Mouse (Mus musculus) heart, postnatal 4 days (tissue): ENCODE results near the gene Fdx1l. TPM values are rescaled to one million over a fixed set of nuclear protein-coding genes. Genes with fewer than 3 reads are reported as not detected.
"Not testable (repeated sequence)": the region's sequence is repeated elsewhere in the genome, so short reads cannot be mapped to it uniquely, and the experiment has no call there.

Experiments used
- DNase-seq: peaks from one replicate; pipeline ENCODE4 v3.0.0; 2021
- total RNA-seq, 2 experiments: library from RNA; stranded (reverse); gene quantifications; 2 replicates each; pipeline ENCODE4 v1.2.3; 2021

Fdx1l gene
- total RNA-seq, 2 experiments from 2014 or later, result 34.1 to 35.5 TPM

DNA sequence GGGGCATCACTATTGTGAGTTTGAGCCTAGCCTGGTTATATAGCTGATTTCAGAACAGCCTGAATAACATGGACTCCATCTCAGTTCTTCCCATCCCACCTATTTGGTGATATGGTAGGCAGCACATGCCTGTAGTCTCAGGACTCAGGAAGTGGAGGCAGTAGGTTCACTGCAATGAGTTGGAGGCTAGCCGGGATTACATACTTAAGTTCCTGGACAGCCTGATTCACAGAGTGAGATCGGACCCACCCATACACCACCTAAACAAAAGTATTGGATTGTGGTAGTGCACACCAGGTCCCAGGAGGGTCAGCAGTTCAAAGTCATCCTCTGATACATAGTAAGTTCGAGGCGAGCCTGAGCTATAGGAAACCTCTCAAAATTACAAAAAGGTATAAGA, 773 bp downstream of the Fdx1l start:
- no peak for DNase-seq

DNA sequence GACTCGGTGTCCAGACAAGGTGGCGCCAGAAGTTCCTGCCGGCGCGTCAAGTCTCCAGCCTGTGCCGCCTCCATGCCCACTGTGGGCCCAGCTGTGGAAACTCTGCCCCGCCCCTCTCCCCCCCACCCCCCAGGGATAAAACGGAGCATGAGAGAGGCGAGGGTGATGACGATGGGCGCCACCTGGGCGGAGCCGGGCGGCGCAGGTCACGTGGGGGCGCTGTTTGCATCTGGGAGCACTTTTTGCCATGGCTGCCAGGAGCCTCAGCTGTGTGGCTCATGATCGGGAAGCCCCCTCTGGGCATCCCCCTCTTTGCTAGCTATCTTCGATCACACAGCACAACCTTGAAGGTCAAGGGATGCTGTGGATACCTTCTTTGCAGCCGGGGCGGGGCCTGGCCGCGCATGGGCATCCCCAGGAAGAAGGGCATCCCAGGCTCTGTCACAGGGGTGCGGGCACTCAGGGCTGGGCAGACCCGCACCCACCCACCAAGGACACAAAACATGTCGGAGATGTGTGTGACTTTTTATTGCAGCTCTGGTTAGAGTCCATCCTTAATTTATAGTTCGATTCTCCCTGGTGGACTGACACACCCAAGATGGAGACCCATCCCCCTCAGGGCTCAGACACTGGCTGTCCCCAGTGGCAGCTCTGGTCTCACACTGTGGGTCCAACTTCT, 6.3 kb downstream of the Fdx1l start, which contains the start of gene Zglp1:
Zglp1 (minus strand) TSS at position 88 of the 679 bp plus-strand sequence.
- DNase-seq, result no peak

DNA sequence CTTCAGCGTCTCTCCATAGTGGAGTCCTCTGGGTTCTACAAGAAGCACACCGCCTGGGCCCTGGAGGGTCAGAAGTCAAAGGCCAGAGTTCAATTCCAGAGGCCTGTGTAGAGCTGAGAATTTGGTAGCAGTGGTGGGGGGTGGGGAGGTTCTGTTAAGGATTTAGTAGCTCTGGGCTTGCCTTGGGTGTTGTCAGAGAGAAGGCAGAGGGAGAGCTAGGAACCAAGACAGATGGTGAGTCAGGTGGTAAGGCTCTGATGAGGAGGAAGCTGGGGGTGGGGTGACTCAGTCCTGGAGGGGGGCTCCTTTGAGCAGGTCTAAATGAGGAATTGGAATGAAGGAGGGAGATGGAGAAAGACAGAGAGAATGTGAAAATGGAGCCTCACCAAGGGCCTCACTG, 10.5 kb downstream of the Fdx1l start:
- DNase-seq, result no peak

- DNase-seq, result no peak
Observed at GRCm38 (mm10) chr9:21051578-21051977, 21.8 kb downstream of the Fdx1l start.

DNA sequence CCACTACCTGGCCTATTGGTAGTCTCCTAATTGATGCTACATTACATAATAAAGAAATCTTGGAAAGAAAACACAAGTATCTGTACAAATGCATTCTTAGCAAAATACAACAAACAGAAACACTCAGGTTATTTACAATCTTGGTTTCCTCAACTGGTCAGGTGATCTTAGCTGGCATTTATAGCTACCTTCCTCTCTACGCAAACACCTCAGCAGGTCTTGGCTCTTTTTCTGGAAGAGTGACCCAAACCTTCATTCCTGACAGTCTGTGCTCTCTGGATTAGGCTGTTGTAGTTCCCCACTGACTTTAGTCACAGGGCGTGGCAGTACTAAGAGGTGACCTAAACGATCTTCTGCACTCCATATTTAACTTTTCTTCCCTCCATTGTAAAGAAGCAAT, 28.2 kb downstream of the Fdx1l start:
- DNase-seq, result no peak

DNA sequence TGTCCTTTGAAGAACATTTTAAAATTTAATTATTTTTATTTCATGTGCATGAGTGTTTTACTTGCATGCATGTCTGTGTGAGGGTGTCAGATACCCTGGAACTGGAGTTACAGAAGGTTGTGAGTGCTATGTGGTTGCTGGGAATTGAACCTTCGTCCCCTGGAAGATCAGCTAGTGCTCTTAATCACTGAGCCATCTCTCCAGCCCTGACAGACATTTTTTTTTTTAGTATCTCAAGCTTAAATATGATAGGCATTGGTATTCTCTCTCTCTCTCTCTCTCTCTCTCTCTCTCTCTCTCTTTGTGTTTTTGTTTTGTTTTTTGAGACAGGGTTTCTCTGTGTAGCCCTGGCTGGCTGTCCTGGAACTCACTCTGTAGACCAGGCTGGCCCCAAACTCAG, 28.6 kb downstream of the Fdx1l start:
- not testable (repeated sequence) for DNase-seq

DNA sequence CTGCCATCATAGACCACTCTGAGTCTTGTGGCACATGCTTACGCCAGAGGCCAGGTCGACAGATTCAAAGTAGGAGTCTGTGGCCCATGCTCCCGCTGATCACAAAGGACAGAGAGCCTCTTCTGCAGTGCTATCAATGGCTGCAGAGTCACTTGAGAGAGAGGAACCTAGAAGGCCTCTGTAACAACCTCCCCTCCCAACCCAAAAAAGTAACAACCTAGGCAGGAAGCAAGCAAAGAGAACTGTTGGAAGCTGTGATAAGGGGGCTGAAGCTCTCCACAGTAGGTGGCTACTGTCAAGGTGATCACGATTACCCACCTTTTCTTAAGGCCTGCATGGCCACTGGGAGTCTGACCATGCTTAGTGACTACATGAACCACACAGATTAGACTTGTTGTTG, 29.9 kb downstream of the Fdx1l start:
- no peak for DNase-seq

DNA sequence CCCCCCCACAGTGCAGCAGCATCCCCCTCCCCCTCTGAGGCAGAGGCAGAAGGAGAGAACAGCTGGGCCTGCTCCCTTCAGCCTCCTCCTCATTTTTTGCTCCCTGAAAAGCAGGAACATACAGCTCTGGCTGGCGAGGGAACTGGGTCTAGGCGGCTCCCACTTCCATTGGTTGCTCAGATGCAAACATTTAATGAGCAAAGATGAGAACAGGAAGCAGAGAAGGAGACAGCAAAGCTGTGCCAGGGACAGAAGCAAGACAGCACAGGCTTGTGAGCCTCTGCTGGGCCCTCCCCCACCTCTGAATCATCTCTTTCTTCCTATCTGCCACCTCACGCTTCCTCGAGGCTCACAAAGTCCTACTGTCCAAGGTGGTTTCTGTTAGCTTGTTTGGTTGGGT, 32.1 kb downstream of the Fdx1l start:
- no peak for DNase-seq

DNA sequence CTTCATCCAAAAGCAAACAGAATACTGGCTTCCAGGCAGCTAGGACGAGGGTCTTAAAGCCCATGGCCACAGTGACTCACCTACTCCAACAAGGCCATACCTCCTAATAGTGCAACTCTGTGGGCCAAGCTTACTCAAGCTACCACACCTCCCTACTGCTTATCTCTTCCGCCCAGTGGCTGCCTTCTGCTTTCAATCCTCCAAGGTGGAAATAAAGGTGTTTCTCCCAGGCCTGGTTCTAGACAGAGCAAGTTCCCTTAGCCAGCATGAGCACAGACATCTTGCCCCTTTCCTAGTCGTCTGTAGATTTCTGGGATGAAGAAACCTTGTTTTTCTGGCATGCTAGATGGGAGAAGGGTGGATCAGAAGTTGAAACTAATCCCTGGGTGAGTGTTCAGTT, 33.6 kb downstream of the Fdx1l start:
- no peak for DNase-seq

DNA sequence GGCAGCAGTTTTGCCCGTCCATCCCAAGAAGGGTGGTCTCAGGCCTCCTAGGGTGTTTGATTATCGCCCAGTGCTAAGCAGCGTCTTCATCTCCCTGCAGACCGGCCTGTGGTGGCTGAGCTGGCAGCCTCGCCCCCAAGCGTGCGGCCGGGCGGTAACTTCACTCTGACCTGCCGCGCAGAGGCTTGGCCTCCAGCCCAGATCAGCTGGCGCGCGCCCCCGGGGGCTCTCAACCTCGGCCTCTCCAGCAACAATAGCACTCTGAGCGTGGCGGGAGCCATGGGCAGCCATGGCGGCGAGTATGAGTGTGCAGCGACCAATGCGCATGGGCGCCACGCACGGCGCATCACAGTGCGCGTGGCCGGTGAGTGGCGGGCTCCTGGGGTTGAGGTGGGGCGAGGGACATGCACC, 35.9 kb downstream of the Fdx1l start:
- peak; percentile 85 for DNase-seq

- DNase-seq, result no peak
Observed at GRCm38 (mm10) chr9:21036666-21037065, 36.7 kb downstream of the Fdx1l start.

DNA sequence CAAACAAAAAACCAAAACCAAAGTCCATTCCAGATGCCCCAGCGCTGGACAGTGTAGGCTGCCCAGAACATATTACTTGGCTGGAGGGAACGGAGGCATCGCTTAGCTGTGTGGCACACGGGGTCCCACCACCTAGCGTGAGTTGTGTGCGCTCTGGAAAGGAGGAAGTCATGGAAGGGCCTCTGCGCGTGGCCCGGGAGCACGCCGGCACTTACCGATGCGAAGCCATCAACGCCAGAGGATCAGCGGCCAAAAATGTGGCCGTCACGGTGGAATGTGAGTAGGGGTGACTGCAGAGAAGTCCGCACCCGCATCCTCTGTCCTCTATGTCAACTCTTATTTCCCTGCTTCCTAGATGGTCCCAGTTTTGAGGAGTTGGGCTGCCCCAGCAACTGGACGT, 37.3 kb downstream of the Fdx1l start:
- no peak for DNase-seq

DNA sequence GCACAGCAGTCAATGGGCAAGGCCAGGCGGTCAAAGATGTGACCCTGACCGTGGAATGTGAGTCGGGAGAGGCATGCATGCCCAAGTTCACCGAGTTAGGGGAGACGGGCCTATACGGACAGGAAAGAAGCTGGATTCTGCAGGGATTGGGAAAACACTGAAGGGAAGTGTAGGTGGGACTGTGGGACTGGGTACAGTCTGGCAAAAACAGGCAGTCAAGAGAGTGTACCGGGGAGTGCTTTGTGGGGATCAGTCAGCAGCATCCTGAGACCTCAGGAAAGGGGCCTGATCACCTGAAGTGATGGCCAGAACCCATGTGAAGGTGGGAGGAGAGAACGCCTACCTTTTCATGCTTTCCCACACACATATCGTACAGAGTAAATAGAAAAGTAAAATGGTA, 37.8 kb downstream of the Fdx1l start:
- DNase-seq, result no peak

DNA sequence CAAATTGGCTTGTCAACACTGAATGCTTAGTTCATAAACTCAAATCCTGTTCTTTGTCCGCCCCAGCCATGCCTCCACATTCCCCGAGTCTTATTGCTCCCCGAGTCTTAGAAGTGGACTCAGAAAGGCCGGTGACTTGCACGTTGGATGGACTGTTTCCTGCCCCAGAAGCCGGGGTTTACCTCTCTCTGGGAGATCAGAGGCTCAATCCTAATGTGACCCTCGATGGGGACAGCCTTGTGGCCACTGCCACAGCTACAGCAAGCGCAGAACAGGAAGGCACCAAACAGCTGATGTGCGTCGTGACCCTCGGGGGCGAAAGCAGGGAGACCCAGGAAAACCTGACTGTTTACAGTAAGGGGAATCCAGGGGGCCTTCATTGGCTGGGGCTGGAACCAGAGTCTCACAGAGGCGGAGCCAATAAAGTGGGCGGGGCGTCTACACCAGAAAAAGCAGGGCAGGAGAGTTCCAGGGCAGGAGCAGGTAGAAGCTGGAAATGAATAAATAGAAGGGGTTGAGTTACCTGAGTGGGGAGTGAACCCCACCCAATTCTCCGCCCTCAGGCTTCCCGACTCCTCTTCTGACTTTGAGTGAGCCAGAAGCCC, 38.8 kb downstream of the Fdx1l start:
- DNase-seq, result no peak

DNA sequence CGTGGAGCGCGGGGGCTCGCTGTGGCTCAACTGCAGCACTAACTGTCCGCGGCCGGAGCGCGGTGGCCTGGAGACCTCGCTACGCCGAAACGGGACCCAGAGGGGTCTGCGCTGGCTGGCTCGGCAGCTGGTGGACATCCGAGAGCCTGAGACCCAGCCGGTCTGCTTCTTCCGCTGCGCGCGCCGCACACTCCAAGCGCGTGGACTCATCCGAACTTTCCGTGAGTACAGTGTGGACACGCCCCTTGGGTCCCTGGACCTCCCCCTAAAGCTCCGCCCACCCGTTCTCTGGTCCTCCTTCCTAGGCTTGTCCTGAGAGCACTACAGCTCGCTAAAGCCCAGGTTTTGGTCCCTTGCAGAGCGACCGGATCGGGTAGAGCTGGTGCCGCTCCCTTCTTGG, 40.3 kb downstream of the Fdx1l start:
- peak; percentile 88 for DNase-seq

- DNase-seq, result no peak
Observed at GRCm38 (mm10) chr9:21032491-21032890, 40.9 kb downstream of the Fdx1l start.

- peak; percentile 27 for DNase-seq
Observed at GRCm38 (mm10) chr9:21031896-21032351, 41.5 kb downstream of the Fdx1l start, which contains the start of gene Icam5. TSS of gene Icam5 (plus strand) at chr9:21032073.

DNA sequence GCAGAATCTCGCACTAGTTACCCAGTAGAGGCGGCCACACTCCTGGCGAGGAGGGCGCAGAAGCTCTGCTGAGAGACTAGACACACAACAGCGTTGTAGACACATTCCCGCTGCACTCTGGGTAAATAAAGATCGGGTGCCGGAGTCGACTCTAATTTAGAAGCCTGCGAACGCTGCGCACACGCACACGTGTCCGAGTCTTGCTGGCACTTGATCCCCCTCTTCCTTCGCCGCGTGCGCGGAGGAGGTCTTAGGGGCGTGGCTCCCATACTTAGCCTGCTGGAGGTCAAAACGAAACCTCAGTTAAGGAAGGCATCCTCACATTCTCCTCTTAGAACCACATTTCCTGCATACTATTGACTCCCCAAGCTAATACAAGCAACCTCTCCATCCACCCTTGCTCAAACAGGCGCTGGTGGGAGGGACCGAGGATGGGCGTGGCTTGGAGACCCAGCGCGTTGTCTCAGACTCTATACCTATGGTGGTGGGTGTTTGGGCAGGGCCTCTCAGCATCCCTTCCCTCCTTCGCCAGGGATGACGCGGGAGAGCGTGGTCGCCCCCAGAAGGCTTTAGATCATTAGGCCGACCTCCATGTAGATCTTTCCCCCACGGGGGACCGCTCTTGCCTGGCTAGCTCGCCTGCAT, 42.0 kb downstream of the Fdx1l start:
- peak; percentile 70 for DNase-seq

GRCm38 (mm10) chr9:21030781-21031250, 42.6 kb downstream of the Fdx1l start:
- peak; percentile 92 for DNase-seq

GRCm38 (mm10) chr9:21030055-21030600, 43.3 kb downstream of the Fdx1l start:
- no peak for DNase-seq

DNA sequence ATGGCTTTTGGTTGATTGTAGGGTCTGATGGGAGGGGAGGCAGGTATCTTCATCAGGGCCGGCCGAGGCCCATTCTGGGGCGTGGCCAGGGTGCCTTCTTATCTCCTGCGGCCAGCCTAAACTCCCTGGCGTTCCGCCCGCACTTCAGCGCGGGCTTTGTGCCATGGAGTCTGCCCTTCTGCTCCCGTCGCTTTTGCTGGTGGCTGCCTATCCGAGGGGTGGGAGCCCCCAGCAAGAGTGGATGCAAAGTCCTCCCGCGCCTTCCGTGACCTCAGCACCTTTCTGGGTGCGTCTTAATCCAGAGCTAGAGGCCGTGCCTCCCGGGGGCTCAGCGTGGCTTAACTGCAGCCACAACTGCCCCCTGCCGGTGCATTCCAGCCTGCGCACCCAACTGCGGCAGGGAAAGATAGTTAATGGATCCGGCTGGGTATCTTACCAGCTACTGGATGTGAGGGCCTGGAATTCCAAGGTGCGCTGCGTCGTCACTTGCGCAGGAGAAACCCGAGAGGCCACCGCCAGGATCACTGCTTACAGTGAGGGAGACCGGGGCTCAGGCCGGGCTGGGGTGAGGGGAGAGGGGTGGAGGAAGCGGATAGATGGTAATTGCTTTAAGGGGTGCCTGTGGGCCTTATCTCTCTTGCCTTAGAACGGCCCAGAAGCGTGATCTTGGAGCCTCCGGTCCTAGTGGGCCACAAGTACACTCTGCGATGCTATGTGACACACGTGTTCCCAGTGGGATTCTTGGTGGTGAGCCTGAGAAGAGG, 43.9 kb downstream of the Fdx1l start, which contains the start of gene Icam4:
Icam4 (plus strand) TSS at position 83 of the 764 bp plus-strand sequence.
- peak; percentile 88 for DNase-seq

GRCm38 (mm10) chr9:21028560-21029110, 44.8 kb downstream of the Fdx1l start:
- no peak for DNase-seq
